Mouse (Mus musculus) liver, embryonic 11.5 days (tissue): ENCODE results near the gene Kcng1. TPM values are rescaled to one million over a fixed set of nuclear protein-coding genes. Genes with fewer than 3 reads are reported as not detected.

Experiments
- ATAC-seq: fragments of 200-750 bp; cut with Nextera tagmentation; replicated peaks from 2 replicates; pipeline ENCODE4 v1.8.0; 2017; ENCODE audit warnings: moderate number of reproducible peaks, mild to moderate bottlenecking, moderate TSS enrichment, moderate library complexity; ENCODE audit not compliant: low FRiP score
- DNase-seq: peaks from one replicate; pipeline ENCODE4 v3.0.0-alpha.2; 2017; ENCODE audit warnings: low spot score
- H3K27ac ChIP-seq: fragments of 300-500 bp; sonication (generic); 2 replicates; pipeline ENCODE4 v1.5.1; 2014; ENCODE audit warnings: mild to moderate bottlenecking, low read depth, low read length, control low read depth
- H3K27me3 ChIP-seq: fragments of 300-500 bp; sonication (generic); replicated peaks from 2 replicates; pipeline ENCODE4 v1.6.1; 2014; ENCODE audit warnings: low read length, mixed read lengths; ENCODE audit not compliant: control insufficient read depth, insufficient read depth
- H3K36me3 ChIP-seq: fragments of 300-500 bp; sonication (generic); 2 replicates; pipeline ENCODE4 v1.6.1; 2014; ENCODE audit warnings: mild to moderate bottlenecking, low read length, moderate library complexity, mixed read lengths; ENCODE audit not compliant: control insufficient read depth, insufficient read depth
- H3K4me1 ChIP-seq: fragments of 300-500 bp; sonication (generic); replicated peaks from 2 replicates; pipeline ENCODE4 v1.6.1; 2014; ENCODE audit warnings: low read length, mixed read lengths; ENCODE audit not compliant: control insufficient read depth, insufficient read depth
- H3K4me2 ChIP-seq: fragments of 300-500 bp; sonication (generic); 2 replicates; pipeline ENCODE4 v1.6.1; 2014; ENCODE audit warnings: mild to moderate bottlenecking, control low read depth, moderate library complexity
- H3K4me3 ChIP-seq: fragments of 300-500 bp; sonication (generic); 2 replicates; pipeline ENCODE4 v1.5.1; 2014; ENCODE audit warnings: low read depth, low read length, control low read depth
- H3K9ac ChIP-seq: fragments of 300-500 bp; sonication (generic); 2 replicates; pipeline ENCODE4 v1.6.1; 2014; ENCODE audit warnings: low read depth, low read length, control low read depth
- H3K9me3 ChIP-seq: fragments of 300-500 bp; sonication (generic); 2 replicates; pipeline ENCODE4 v1.6.1; 2016; ENCODE audit warnings: low read length, inconsistent platforms, mixed read lengths; ENCODE audit not compliant: control insufficient read depth
- WGBS: fragments of 180-500 bp; shearing (Covaris S2); extraction: QIAGEN DNeasy Blood & Tissue Kit; methylation state at CpG from one replicate; pipeline ENCODE4 v1.1.7; 2014; 5-methylcytosine and 5-hydroxymethylcytosine counted together
- polyA plus RNA-seq: library from polyadenylated mRNA; unstranded; fragments of >200 nt; fragmentation: Nextera tagmentation; extraction: Ambion mirVana; gene quantifications from 2 replicates; pipeline ENCODE4 v1.2.1, GENCODE M21; 2014

The Kcng1 gene
- polyA plus RNA-seq = 0.90 and 0.95 TPM in 2 replicates

- WGBS = 7% methylated on average over 12 of the region's 12 CpGs
- Histone ChIP-seq H3K27ac (no peak within 1 kb of the TSS), H3K4me3 (peak within 1 kb of the TSS; percentile 49), H3K36me3 (no peaks in the 10 kb centered on the region), H3K4me2 (peak within 1 kb of the TSS; percentile 78), H3K9ac (0 out of 2 replicates have a peak within 1 kb of the TSS, but pooled peaks have one; percentile 20), H3K27me3 (peaks cover 68% of the 10 kb centered on the region), H3K4me1 (peaks cover 8% of the 10 kb centered on the region; the same call in 1 of the 2 replicates), H3K9me3 (no peaks in the 10 kb centered on the region)
- DNase-seq (no peak), ATAC-seq (no peak)
Measured at GRCm38 (mm10) chr2:168281582-168281981, at the start of gene Kcng1. Gene Kcng1, minus strand, starts transcription at chr2:168281736.

GRCm38 (mm10) chr2:168330421-168331070 lies 49.0 kb upstream of the Kcng1 start:
- Histone ChIP-seq H3K4me1 (no peaks in the 10 kb centered on the region), H3K4me2 (no peak overlapping the region), H3K4me3 (no peak overlapping the region), H3K27me3 (no peaks in the 10 kb centered on the region), H3K9ac (no peak overlapping the region), H3K36me3 (no peaks in the 10 kb centered on the region), H3K9me3 (no peaks in the 10 kb centered on the region), H3K27ac (no peak overlapping the region)
- DNase-seq (no peak), ATAC-seq (no peak)
- WGBS = 69% methylated on average over 11 of the region's 11 CpGs

- Histone ChIP-seq H3K27me3 (no peaks in the 10 kb centered on the region; the same call in 1 of the 2 replicates), H3K36me3 (no peaks in the 10 kb centered on the region), H3K4me1 (no peaks in the 10 kb centered on the region), H3K4me3 (no peak overlapping the region), H3K4me2 (no peak overlapping the region), H3K27ac (no peak overlapping the region), H3K9ac (no peak overlapping the region), H3K9me3 (no peaks in the 10 kb centered on the region)
- DNase-seq = no peak
- 52% methylated on average over 10 of the region's 10 CpGs for WGBS
- ATAC-seq = no peak
Measured at GRCm38 (mm10) chr2:168321716-168322374, 40.3 kb upstream of the Kcng1 start.

- ATAC-seq (no peak), DNase-seq (no peak)
- H3K36me3 ChIP-seq = no peaks in the 10 kb centered on the region
- H3K4me1 ChIP-seq = no peaks in the 10 kb centered on the region
- H3K27me3 ChIP-seq = no peaks in the 10 kb centered on the region; the same call in none of the 2 replicates
- H3K9ac ChIP-seq = no peak overlapping the region
- H3K27ac ChIP-seq = no peak overlapping the region
- 69% methylated on average over 17 of the region's 17 CpGs for WGBS
- no peak overlapping the region for H3K4me2 ChIP-seq
- no peaks in the 10 kb centered on the region for H3K9me3 ChIP-seq
- H3K4me3 ChIP-seq = no peak overlapping the region
Measured at GRCm38 (mm10) chr2:168320388-168321182, 39.0 kb upstream of the Kcng1 start.

- Histone ChIP-seq H3K9me3 (no peaks in the 10 kb centered on the region), H3K27me3 (peaks cover 2% of the 10 kb centered on the region), H3K4me3 (no peak overlapping the region), H3K9ac (no peak overlapping the region), H3K4me2 (no peak overlapping the region), H3K4me1 (no peaks in the 10 kb centered on the region; the same call in 1 of the 2 replicates), H3K27ac (no peak overlapping the region), H3K36me3 (no peaks in the 10 kb centered on the region)
- ATAC-seq (no peak), DNase-seq (no peak)
- 36% methylated on average over 16 of the region's 16 CpGs for whole genome bisulfite sequencing
Measured at GRCm38 (mm10) chr2:168314646-168315446, 33.3 kb upstream of the Kcng1 start.

GRCm38 (mm10) chr2:168312504-168312903 lies 31.0 kb upstream of the Kcng1 start:
- Histone ChIP-seq H3K36me3 (no peaks in the 10 kb centered on the region), H3K4me1 (no peaks in the 10 kb centered on the region; the same call in 1 of the 2 replicates), H3K27ac (no peak overlapping the region), H3K27me3 (peaks cover 2% of the 10 kb centered on the region; the same call in 1 of the 2 replicates), H3K4me3 (no peak overlapping the region), H3K9ac (no peak overlapping the region), H3K4me2 (no peak overlapping the region), H3K9me3 (no peaks in the 10 kb centered on the region)
- DNase-seq (no peak), ATAC-seq (no peak)
- 37% methylated on average over 4 of the region's 4 CpGs for WGBS

- no peak for DNase-seq
- no peak overlapping the region for H3K27ac ChIP-seq
- no peak for ATAC-seq
- WGBS = 72% methylated on average over 16 of the region's 16 CpGs
- H3K9me3 ChIP-seq = no peaks in the 10 kb centered on the region
- no peaks in the 10 kb centered on the region for H3K36me3 ChIP-seq
- H3K9ac ChIP-seq = no peak overlapping the region
- H3K4me2 ChIP-seq = no peak overlapping the region
- H3K27me3 ChIP-seq = peaks cover 2% of the 10 kb centered on the region; the same call in 1 of the 2 replicates
- H3K4me1 ChIP-seq = no peaks in the 10 kb centered on the region; the same call in 1 of the 2 replicates
- H3K4me3 ChIP-seq = no peak overlapping the region
Measured at GRCm38 (mm10) chr2:168311006-168311405, 29.5 kb upstream of the Kcng1 start.

- no peaks in the 10 kb centered on the region for H3K9me3 ChIP-seq
- no peak overlapping the region for H3K4me2 ChIP-seq
- H3K9ac ChIP-seq = no peak overlapping the region
- H3K27me3 ChIP-seq = no peaks in the 10 kb centered on the region
- H3K4me1 ChIP-seq = no peaks in the 10 kb centered on the region
- ATAC-seq (no peak), DNase-seq (no peak)
- 70% methylated on average over 7 of the region's 7 CpGs for WGBS
- H3K27ac ChIP-seq = no peak overlapping the region
- no peak overlapping the region for H3K4me3 ChIP-seq
- H3K36me3 ChIP-seq = no peaks in the 10 kb centered on the region
Measured at GRCm38 (mm10) chr2:168308916-168309315, 27.4 kb upstream of the Kcng1 start.
